Mouse (Mus musculus): ENCODE measurements at regions not wholly inside any gene's neighbourhood (a gene's known extent, or its start where the extent isn't known, plus 50 kb on each side); places are given as distances from the start of the nearest gene placed in this dataset.
A peak's percentile ranks its signal among the peaks of the same experiment; 100 is the strongest.

GRCm38 (mm10) chr1:186262040-186262439 lies 144.9 kb upstream of the Lyplal1 start:
- no peak for ATAC-seq
- peaks cover 4% of the 10 kb centered on the region; the same call in 1 of the 2 replicates for H3K9me3 ChIP-seq
- no peak overlapping the region for H3K4me2 ChIP-seq (replicated peaks)
- H3K9ac ChIP-seq (replicated peaks): no peak overlapping the region
- no peak overlapping the region for H3K27ac ChIP-seq
- H3K36me3 ChIP-seq: no peaks in the 10 kb centered on the region
- H3K4me3 ChIP-seq (replicated peaks): no peak overlapping the region
- peaks cover 19% of the 10 kb centered on the region for H3K4me1 ChIP-seq (replicated peaks)
- WGBS: 80% methylated on average over 6 of the region's 6 CpGs
- no peaks in the 10 kb centered on the region for H3K27me3 ChIP-seq

- H3K27ac ChIP-seq: no peak overlapping the region
- no peak overlapping the region for H3K4me3 ChIP-seq (replicated peaks)
- H3K36me3 ChIP-seq: no peaks in the 10 kb centered on the region
- H3K9ac ChIP-seq (replicated peaks): no peak overlapping the region
- H3K4me1 ChIP-seq (replicated peaks): peaks cover 19% of the 10 kb centered on the region
- no peak overlapping the region for H3K4me2 ChIP-seq (replicated peaks)
- WGBS: 22% methylated on average over 4 of the region's 4 CpGs
- no peaks in the 10 kb centered on the region for H3K27me3 ChIP-seq
- peaks cover 4% of the 10 kb centered on the region; the same call in 1 of the 2 replicates for H3K9me3 ChIP-seq
- ATAC-seq: 0 out of 2 replicates have a peak, but pooled peaks have one; percentile 30
These were observed 144.3 kb upstream of the Lyplal1 start for GRCm38 (mm10) chr1:186261326-186261833.

- Histone ChIP-seq H3K4me2 (replicated peaks) (no peak overlapping the region), H3K4me1 (replicated peaks) (0 out of 2 replicates have a peak, but pooled peaks cover 13% of the 10 kb centered on the region), H3K36me3 (no peaks in the 10 kb centered on the region), H3K27me3 (peaks cover 7% of the 10 kb centered on the region; the same call in 1 of the 2 replicates), H3K9ac (replicated peaks) (no peak overlapping the region), H3K27ac (peak overlapping the region; percentile 45; the same call in 1 of the 2 replicates), H3K4me3 (replicated peaks) (no peak overlapping the region), H3K9me3 (no peaks in the 10 kb centered on the region)
- ATAC-seq: peak; percentile 46
- 12% methylated on average over 1 of the region's 1 CpGs for WGBS
These were observed 140.5 kb upstream of the Lyplal1 start for GRCm38 (mm10) chr1:186257611-186258010.

- Histone ChIP-seq H3K4me2 (replicated peaks) (no peak overlapping the region), H3K9me3 (no peaks in the 10 kb centered on the region), H3K36me3 (no peaks in the 10 kb centered on the region), H3K4me3 (replicated peaks) (no peak overlapping the region), H3K4me1 (replicated peaks) (peaks cover 12% of the 10 kb centered on the region; the same call in 1 of the 2 replicates), H3K27me3 (peaks cover 10% of the 10 kb centered on the region; the same call in 1 of the 2 replicates), H3K27ac (no peak overlapping the region), H3K9ac (replicated peaks) (no peak overlapping the region)
- peak; percentile 60 for ATAC-seq
- 45% methylated on average over 8 of the region's 8 CpGs for WGBS
These were observed 138.5 kb upstream of the Lyplal1 start for GRCm38 (mm10) chr1:186255476-186256080.

- H3K9ac ChIP-seq (replicated peaks): no peak overlapping the region
- H3K4me3 ChIP-seq (replicated peaks): no peak overlapping the region
- no peaks in the 10 kb centered on the region for H3K36me3 ChIP-seq
- no peaks in the 10 kb centered on the region for H3K9me3 ChIP-seq
- ATAC-seq: no peak
- H3K4me1 ChIP-seq (replicated peaks): peaks cover 18% of the 10 kb centered on the region; the same call in 1 of the 2 replicates
- peaks cover 10% of the 10 kb centered on the region; the same call in 1 of the 2 replicates for H3K27me3 ChIP-seq
- no peak overlapping the region for H3K27ac ChIP-seq
- H3K4me2 ChIP-seq (replicated peaks): no peak overlapping the region
- WGBS: 86% methylated on average over 3 of the region's 3 CpGs
These were observed 137.4 kb upstream of the Lyplal1 start for GRCm38 (mm10) chr1:186254500-186254899.

GRCm38 (mm10) chr1:186252551-186252950 lies 135.4 kb upstream of the Lyplal1 start:
- Histone ChIP-seq H3K36me3 (no peaks in the 10 kb centered on the region), H3K27ac (no peak overlapping the region), H3K9me3 (no peaks in the 10 kb centered on the region), H3K4me2 (replicated peaks) (no peak overlapping the region), H3K4me3 (replicated peaks) (no peak overlapping the region), H3K4me1 (replicated peaks) (peaks cover 17% of the 10 kb centered on the region; the same call in 1 of the 2 replicates), H3K27me3 (peaks cover 10% of the 10 kb centered on the region; the same call in 1 of the 2 replicates), H3K9ac (replicated peaks) (no peak overlapping the region)
- 77% methylated on average over 4 of the region's 4 CpGs for WGBS
- no peak for ATAC-seq

- H3K27me3 ChIP-seq: peaks cover 10% of the 10 kb centered on the region; the same call in 1 of the 2 replicates
- H3K4me1 ChIP-seq (replicated peaks): peaks cover 12% of the 10 kb centered on the region; the same call in 1 of the 2 replicates
- ATAC-seq: no peak
- H3K9me3 ChIP-seq: no peaks in the 10 kb centered on the region
- H3K36me3 ChIP-seq: no peaks in the 10 kb centered on the region
- H3K4me3 ChIP-seq (replicated peaks): no peak overlapping the region
- no peak overlapping the region for H3K9ac ChIP-seq (replicated peaks)
- H3K4me2 ChIP-seq (replicated peaks): no peak overlapping the region
- 35% methylated on average over 4 of the region's 4 CpGs for WGBS
- no peak overlapping the region for H3K27ac ChIP-seq
These were observed 133.2 kb upstream of the Lyplal1 start for GRCm38 (mm10) chr1:186250316-186250715.

GRCm38 (mm10) chr1:186249214-186249613 lies 132.1 kb upstream of the Lyplal1 start:
- no peak for ATAC-seq
- Histone ChIP-seq H3K4me2 (replicated peaks) (no peak overlapping the region), H3K36me3 (no peaks in the 10 kb centered on the region), H3K4me3 (replicated peaks) (no peak overlapping the region), H3K4me1 (replicated peaks) (peaks cover 12% of the 10 kb centered on the region; the same call in 1 of the 2 replicates), H3K9ac (replicated peaks) (no peak overlapping the region), H3K27me3 (peaks cover 7% of the 10 kb centered on the region; the same call in 1 of the 2 replicates), H3K9me3 (no peaks in the 10 kb centered on the region), H3K27ac (no peak overlapping the region)
- 94% methylated on average over 4 of the region's 4 CpGs for WGBS

- no peaks in the 10 kb centered on the region for H3K9me3 ChIP-seq
- H3K4me2 ChIP-seq (replicated peaks): no peak overlapping the region
- no peak overlapping the region for H3K9ac ChIP-seq (replicated peaks)
- no peaks in the 10 kb centered on the region for H3K36me3 ChIP-seq
- no peak for ATAC-seq
- peaks cover 8% of the 10 kb centered on the region; the same call in 1 of the 2 replicates for H3K4me1 ChIP-seq (replicated peaks)
- WGBS: 82% methylated on average over 7 of the region's 7 CpGs
- no peak overlapping the region for H3K27ac ChIP-seq
- no peaks in the 10 kb centered on the region for H3K27me3 ChIP-seq
- no peak overlapping the region for H3K4me3 ChIP-seq (replicated peaks)
These were observed 128.8 kb upstream of the Lyplal1 start for GRCm38 (mm10) chr1:186245723-186246440.

- Histone ChIP-seq H3K27me3 (no peaks in the 10 kb centered on the region), H3K4me2 (replicated peaks) (no peak overlapping the region), H3K9ac (replicated peaks) (no peak overlapping the region), H3K4me1 (replicated peaks) (0 out of 2 replicates have a peak, but pooled peaks cover 7% of the 10 kb centered on the region), H3K4me3 (replicated peaks) (no peak overlapping the region), H3K27ac (no peak overlapping the region), H3K9me3 (no peaks in the 10 kb centered on the region), H3K36me3 (no peaks in the 10 kb centered on the region)
- no peak for ATAC-seq
- WGBS: 98% methylated on average over 2 of the region's 2 CpGs
These were observed 124.0 kb upstream of the Lyplal1 start for GRCm38 (mm10) chr1:186241112-186241511.

GRCm38 (mm10) chr1:186237556-186237955 lies 120.4 kb upstream of the Lyplal1 start:
- Histone ChIP-seq H3K36me3 (no peaks in the 10 kb centered on the region), H3K27me3 (no peaks in the 10 kb centered on the region), H3K4me3 (replicated peaks) (no peak overlapping the region), H3K9ac (replicated peaks) (no peak overlapping the region), H3K4me1 (replicated peaks) (0 out of 2 replicates have a peak, but pooled peaks cover 7% of the 10 kb centered on the region), H3K9me3 (no peaks in the 10 kb centered on the region), H3K4me2 (replicated peaks) (no peak overlapping the region), H3K27ac (0 out of 2 replicates have a peak overlapping the region, but pooled peaks have one; percentile 10)
- ATAC-seq: no peak
- WGBS: 59% methylated on average over 6 of the region's 6 CpGs

Measured in midbrain, embryonic 13.5 days (tissue).